Mouse (Mus musculus) liver, postnatal 0 days (tissue): ENCODE results near the gene Colq.

ENCODE experiments used
- CTCF ChIP-seq: sonication (generic); IDR thresholded peaks from 2 replicates; pipeline ENCODE4 v1.5.1; 2016; ENCODE audit warnings: antibody characterized with exemption, low read depth
- EP300 ChIP-seq: IDR thresholded peaks from 2 replicates; pipeline ENCODE4 v1.6.1; 2016; ENCODE audit warnings: antibody characterized with exemption, low read depth, mild to moderate bottlenecking

- TF ChIP-seq CTCF (no peak), EP300 (no peak)
Observed at GRCm38 (mm10) chr14:31574903-31575665, 16.1 kb downstream of the Colq start.
